Mouse (Mus musculus): ENCODE measurements around the gene Gm11172. TPM values are rescaled to one million over a fixed set of nuclear protein-coding genes. Genes with fewer than 3 reads are reported as not detected.

Gene Gm11172
- not detected in 2 replicates for polyA plus RNA-seq (2012)

DNA sequence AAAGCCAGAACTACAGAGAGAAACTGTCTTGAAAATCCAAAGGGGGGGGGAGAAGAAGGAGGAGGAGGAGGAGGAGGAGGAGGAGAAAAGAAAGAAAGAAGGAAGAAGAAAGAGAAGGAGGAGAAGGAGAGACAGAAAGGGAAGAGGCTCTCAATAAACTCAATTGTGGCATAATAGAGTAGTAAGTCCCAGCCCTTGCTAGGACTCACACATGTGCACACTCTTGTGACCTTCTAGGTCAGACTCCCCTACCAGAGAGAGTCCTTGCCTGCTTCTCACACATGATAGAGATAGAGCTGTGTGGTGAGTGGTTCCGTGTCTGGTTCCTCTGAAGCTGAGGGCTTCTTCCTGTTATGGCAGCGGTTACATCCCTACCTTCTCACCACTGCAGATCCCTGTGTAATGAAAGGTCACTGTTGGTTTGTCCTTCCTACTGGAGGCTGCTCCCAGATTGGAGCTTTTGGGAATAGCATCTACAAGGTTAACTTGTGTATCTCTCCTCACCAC lies at the start of gene Gm11172:
TSS of gene Gm11172 (plus strand) at position 51 of the 507 bp plus-strand sequence.

DNA sequence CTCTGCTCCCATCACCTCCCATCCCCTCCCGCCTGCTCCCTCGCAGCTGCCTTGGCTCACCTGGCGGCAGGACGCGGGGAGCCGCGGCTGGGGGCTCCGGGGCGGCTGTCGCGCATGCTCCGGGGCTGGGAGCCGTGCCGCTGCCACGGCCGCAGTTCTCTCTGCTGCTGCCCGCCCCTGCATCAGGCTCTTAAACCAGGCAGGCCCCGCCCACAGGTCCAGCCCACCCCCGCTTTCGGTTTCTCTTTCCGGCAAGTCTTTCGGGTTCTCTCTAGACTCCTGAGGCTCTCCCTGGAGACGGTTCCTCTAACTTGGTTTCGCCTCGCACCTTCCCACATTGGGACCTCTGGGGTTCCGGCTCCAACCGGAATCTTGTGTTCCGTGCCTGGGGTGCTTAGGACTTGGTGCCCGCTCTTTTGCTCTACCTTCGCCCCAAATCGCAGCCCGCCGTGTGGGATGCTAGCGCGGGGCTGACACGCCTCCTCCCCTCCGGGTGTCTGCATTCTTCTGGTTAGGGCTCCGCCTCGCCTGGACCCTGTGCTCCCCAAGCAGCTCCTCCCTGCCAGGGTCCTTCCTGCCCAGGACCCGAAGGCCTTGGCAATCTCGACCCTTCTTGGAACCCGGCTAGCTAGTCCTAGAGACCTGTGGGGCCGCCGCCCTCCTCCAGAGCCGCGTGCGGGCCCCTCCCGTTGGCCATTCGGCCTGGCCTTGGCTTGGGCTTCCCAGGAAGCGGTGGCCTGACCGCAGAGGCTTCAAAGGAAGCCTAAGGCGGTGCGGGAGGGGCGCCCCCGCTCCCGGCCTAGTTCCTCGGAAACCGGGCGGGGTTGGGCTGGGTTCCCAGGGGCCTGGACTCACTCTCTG lies 27.1 kb upstream of the Gm11172 start, which contains the start of gene Socs1:
TSS of gene Socs1 (minus strand) at position 166 of the 861 bp plus-strand sequence.

DNA sequence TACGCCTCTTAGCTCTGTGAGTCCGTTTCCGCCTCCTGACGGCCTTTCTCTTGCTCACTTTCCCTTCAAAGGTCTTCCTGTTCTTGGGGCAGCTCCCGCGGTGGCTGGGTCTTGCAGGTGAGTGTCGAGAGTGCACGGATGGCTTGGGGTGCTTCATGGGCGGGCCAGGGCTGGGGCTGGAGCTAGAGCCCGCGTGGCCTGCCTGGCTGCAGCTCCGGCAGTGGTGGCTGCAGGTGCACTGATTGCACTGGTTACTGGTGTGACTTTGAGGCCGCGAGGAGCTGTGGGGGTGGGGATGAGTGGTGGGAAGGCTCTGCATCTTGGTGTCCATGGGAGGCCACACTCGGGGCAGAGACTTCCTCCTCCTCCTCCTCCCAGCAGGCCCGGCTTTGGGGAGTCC lies 24.4 kb upstream of the Gm11172 start, which contains the start of gene Tnp2:
TSS of gene Tnp2 (minus strand) at position 390 of the 400 bp plus-strand sequence.

DNA sequence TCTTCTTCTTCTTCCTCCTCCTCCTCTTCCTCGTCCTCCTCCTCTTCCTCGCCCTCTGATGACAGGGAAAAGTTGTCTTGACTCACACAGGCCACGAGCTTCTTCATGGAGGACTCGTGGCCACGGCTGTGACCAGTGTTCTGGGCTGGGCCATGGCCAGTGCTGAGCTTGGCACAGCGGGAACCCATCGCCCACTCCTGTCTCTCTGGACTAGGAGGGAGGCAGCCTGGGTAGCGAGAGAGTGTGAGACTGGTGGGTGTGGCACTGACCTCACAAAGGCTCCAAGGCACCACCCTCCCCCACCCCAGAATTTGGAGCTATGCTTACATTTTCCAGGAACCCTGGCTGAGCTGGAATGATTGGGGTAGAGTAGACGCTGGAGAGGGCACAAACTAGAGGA lies 22.0 kb upstream of the Gm11172 start, which contains the start of gene Prm3:
TSS of gene Prm3 (minus strand) at position 213 of the 400 bp plus-strand sequence.

GRCm38 (mm10) chr16:10796034-10796433 lies 16.7 kb upstream of the Gm11172 start, which contains the start of gene Prm2:
Gene Prm2, minus strand, starts transcription at chr16:10796134.

GRCm38 (mm10) chr16:10805789-10806527 lies 6.8 kb upstream of the Gm11172 start, which contains the start of gene Prm1:
Gene Prm1, minus strand, starts transcription at chr16:10805839.

DNA sequence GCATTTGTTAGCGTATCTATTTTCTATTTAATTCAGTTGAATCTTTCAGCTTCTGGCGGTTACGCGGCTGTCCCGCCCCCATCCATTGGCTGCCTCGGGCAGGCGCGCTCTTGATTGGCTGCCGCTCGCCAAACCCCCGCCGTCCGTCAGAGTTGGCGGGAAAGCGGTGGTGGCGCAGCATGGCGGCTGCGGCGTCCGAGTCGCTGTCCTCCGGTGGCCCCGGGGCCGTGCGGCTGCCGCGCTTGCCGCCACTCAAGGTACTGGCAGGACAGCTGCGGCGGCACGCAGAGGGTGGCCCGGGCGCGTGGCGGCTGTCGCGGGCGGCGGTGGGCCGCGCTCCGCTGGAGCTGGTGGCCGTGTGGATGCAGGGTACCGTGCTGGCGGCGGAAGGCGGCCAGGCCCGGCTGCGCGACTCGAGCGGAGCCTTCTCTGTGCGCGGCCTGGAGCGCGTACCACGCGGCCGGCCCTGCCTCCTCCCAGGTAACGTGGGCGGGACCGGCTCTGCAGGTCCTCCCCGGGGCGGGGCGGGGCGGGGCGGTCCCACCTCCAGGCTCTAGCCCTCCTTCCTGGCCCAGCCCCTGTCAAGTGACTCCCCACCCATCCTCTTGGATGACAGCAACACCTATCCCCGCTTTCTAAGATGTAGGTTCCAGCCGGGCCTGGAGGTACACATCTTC lies 22.3 kb downstream of the Gm11172 start, which contains the start of gene Rmi2:
TSS of gene Rmi2 (plus strand) at position 149 of the 677 bp plus-strand sequence.

Other genes starting within 250 kb of the Gm11172 start
- 14.1 and 21.9 TPM in 2 replicates for gene Socs1, start 27.4 kb upstream of the Gm11172 start, polyA plus RNA-seq (2012)
- not detected in 2 replicates for gene Tnp2, start 24.3 kb upstream of the Gm11172 start, polyA plus RNA-seq (2012)
- gene Prm3, start 22.0 kb upstream of the Gm11172 start, polyA plus RNA-seq (2012), result not detected in 2 replicates
- not detected in 2 replicates for gene Prm2, start 16.8 kb upstream of the Gm11172 start, polyA plus RNA-seq (2012)
- not detected in 2 replicates for gene Prm1, start 7.1 kb upstream of the Gm11172 start, polyA plus RNA-seq (2012)
- 6.7 and 7.5 TPM in 2 replicates for gene Rmi2, start 22.1 kb downstream of the Gm11172 start, polyA plus RNA-seq (2012)
- 2.7 and 3.1 TPM in 2 replicates for gene Snn, start 248.0 kb downstream of the Gm11172 start, polyA plus RNA-seq (2012)

Data from megakaryocyte-erythroid progenitor cell, adult 5 weeks (primary cell).